Mouse (Mus musculus): ENCODE results near the gene Eml6. TPM values are rescaled to one million over a fixed set of nuclear protein-coding genes. Genes with fewer than 3 reads are reported as not detected.
"Not testable (repeated sequence)": the region's sequence is repeated elsewhere in the genome, so short reads cannot be mapped to it uniquely, and the experiment has no call there.

Gene Eml6
- total RNA-seq (2021) = 1 to 10 TPM; 3.6 to 3.8 TPM
- long read RNA-seq, experiment 1, partial matches to known transcripts = 0 of 3 reads
- long read RNA-seq, experiment 1, other reads (novel, unspliced or antisense) = 3 of 3 reads
- long read RNA-seq, experiment 2, partial matches to known transcripts = 5 of 5 reads
- long read RNA-seq, experiment 2, other reads (novel, unspliced or antisense) = 0 of 5 reads

DNA sequence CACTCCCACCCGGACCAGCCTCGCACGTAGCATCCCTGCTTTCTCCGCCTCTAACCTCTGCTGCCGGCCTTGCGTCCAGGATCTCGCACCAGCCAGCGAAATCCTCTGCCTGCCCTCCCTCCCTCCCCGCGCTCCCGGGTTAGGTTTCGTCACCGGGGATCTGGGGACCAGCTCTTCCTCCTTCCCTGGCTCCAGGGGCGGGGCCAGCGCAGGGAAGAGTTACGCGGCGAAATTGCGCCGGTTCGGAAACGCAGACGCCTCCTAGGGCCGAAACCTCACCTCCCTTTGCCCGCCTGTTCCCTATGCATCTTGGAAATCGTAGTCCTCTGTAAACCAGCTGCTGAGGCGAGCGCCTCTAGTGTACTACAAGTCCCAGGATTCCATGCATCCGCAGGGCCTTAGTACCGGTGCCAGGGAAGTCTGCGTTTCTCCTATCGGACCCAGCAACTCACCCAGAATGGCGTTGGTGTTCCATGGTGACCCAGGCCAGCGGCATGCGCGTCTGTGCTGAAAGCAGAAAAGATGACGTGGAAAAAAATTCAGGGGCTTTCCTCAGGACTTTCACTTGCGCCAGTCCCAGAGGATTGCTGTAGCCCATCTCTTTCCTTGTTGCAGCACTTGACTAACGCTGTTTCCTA, at the start of gene Eml6:
Gene Eml6 (minus strand): TSS at position 199 of the 638 bp plus-strand sequence.
- peak; percentile 88 to 90 for DNase-seq (ENCODE audit: low spot score in 2 of 2)

GRCm38 (mm10) chr11:30057299-30057698, 31.5 kb upstream of the Eml6 start:
- no peak for DNase-seq (ENCODE audit: low spot score in 2 of 2)

- no peak for DNase-seq (ENCODE audit: low spot score in 2 of 2)
Measured at GRCm38 (mm10) chr11:30025144-30025543, 689 bp downstream of the Eml6 start.

DNA sequence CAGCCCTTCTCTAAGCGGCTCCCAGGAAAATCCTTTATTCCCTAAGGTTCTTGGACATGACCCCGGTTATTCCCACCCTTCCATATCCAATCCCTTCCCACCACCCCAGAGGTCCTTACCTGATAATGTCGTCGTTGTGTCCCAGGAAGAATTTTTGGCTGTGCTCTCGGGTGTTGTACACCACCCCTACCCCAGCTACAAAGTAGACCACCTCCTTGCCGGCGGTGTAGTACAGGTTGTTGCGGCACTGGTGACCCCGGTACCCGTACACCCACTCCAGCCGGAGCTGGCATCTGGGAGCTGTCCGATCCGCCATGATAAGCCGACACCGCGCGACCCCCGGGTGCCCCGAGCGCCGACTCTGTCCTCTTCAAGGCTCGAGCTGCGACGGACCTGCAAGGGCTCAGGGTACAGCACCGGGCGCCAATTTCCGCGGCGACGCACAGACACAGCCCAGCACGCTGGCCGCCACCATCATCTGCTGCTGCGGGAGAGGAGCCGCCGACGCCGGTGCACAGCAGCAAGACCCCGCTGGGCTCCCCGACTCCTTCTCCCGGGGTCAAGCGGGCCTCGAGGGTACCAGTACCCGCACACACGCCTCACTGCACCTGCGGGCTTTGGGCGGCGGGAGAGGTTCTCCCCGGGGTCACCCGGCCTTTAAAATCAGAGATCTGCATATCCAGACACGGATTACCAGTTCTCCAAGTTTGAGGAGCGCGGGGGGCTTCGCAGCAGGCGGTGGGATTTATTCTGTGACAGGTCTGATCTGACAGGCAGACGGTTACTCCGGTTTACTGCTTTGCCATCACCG, 1.4 kb downstream of the Eml6 start:
- peak; percentile 42 to 46 for DNase-seq (ENCODE audit: low spot score in 2 of 2)

DNA sequence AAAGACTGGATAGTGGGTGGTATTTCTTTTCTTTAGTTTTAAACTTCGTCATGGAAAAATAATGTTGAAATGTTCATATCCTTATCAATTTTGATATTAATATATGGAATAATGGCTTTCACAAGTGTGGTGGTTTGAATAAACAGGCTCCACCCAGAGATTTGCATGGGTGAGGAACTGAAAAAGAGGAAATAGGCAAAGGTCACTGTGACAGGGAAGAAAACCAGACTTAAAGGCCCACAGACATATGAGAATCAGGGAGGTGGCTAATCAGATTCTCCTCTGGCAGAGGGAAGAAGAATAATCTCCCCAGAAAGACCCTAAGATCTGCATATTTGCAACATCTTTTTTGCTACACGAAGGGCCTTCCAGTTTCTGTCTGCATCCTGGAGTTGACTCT, 39.6 kb downstream of the Eml6 start:
- DNase-seq (ENCODE audit: low spot score in 2 of 2) = no peak

GRCm38 (mm10) chr11:29968874-29969273, 57.0 kb downstream of the Eml6 start:
- DNase-seq (ENCODE audit: low spot score in 2 of 2) = no peak

DNA sequence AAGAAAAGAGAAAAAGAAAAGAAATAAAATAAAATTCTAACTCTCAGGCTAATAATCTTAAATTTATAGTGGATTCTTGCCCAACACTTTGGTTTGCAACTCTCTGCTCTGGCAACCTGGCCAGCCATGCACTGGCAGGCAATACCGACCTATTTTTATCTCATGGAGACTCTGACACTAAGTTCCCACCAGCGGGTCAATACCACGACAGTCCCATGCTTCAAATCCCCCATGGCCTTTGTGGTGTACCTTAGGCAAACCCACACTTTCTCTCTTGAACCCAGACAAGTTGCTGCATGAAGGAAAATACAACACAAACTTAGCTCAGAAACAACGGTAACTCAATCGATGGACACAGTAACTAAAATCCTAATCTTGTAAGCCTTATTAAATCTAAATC, 66.5 kb downstream of the Eml6 start:
- DNase-seq (ENCODE audit: low spot score in 2 of 2) = no peak

- no peak for DNase-seq (ENCODE audit: low spot score in 2 of 2)
Measured at GRCm38 (mm10) chr11:29944661-29945060, 81.2 kb downstream of the Eml6 start.

DNA sequence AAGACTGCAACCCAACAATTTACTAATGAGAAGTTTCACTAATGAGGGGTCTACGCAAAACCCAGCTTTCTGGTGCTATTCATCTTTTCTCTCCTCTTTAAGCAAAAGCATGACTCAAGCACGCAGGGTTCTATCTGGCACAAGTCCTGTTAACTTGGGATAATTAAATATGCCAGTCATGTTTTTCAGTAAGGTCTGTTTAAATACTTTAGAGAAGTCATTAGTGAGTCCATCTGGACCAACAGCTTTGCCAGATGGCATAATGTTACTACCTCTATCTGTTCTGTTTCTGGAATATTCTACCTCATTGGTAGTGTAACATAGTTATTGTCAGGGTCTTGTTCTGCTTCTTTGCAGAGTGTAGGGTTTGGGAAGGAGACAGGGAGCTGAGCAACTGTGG, 101.5 kb downstream of the Eml6 start:
- DNase-seq (ENCODE audit: low spot score in 2 of 2) = no peak

DNA sequence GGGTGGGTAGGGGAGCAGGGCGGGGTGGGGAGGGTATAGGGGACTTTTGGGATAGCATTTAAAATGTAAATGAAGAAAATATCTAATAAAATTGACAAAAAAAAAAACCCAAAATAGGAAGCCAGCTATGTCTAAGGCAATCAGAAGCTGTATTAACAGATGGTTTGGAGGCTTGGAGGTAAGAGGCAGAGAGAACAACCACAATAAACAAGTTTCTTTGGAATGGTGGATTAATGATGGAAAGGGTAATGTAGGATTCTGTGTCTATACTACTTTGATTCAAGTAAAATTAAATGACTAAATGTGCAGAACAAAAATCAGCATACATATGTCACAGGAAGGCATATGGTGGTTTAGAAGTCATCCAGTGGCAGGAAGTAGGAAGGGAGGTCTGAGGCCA, 102.0 kb downstream of the Eml6 start:
- DNase-seq (ENCODE audit: low spot score in 2 of 2) = no peak

- no peak for DNase-seq (ENCODE audit: low spot score in 2 of 2)
Measured at GRCm38 (mm10) chr11:29913180-29913579, 112.7 kb downstream of the Eml6 start.

GRCm38 (mm10) chr11:29909330-29909729, 116.5 kb downstream of the Eml6 start:
- no peak for DNase-seq (ENCODE audit: low spot score in 2 of 2)

- DNase-seq (ENCODE audit: low spot score in 2 of 2) = peak; percentile 30 to 31
Measured at GRCm38 (mm10) chr11:29885160-29885559, 140.7 kb downstream of the Eml6 start.

- DNase-seq (ENCODE audit: low spot score in 2 of 2) = no peak
Measured at GRCm38 (mm10) chr11:29884355-29884754, 141.5 kb downstream of the Eml6 start.

GRCm38 (mm10) chr11:29883024-29883423, 142.8 kb downstream of the Eml6 start:
- no peak for DNase-seq (ENCODE audit: low spot score in 2 of 2)

DNA sequence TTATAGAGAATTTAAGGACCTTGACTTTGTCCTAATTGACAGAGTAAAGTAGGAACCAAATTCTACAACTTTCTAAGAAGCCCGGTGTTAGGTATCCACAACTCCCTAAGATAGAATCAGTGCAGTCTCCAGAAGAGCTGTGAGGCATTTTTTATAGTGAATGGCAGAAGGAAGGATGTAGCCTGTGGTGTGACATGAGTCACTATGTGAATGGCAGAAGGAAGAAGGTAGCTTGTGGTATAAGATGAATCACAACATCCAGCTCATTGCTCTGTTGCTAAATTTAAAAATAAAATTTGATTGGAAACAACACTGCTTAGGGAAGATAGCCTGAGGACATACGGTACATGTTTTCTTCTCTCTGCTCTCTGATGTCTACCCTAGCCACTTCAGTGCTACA, 146.2 kb downstream of the Eml6 start:
- DNase-seq (ENCODE audit: low spot score in 2 of 2) = no peak

GRCm38 (mm10) chr11:29877981-29878380, 147.9 kb downstream of the Eml6 start:
- no peak for DNase-seq (ENCODE audit: low spot score in 2 of 2)

- DNase-seq (ENCODE audit: low spot score in 2 of 2) = no peak
Measured at GRCm38 (mm10) chr11:29877280-29877679, 148.6 kb downstream of the Eml6 start.

DNA sequence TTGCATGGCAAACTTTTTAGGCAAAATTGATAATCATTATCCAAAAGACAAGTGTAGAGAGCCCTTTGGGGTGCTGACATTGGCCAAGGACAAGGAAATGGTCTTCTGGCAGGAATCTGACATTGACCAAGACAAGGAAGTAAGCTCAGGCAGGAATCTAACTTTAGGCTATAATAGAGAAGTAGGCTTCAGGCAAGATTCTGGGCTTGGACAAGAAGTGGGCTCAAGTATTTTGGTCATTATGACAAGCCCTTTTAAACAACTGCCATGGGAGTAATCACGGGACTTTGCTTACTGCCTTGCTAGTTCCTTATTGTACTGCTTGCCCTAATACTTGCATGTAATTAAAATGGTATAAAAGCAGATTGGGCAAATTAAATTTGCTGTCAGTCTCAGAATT, 151.1 kb downstream of the Eml6 start:
- DNase-seq (ENCODE audit: low spot score in 2 of 2) = not testable (repeated sequence)

DNA sequence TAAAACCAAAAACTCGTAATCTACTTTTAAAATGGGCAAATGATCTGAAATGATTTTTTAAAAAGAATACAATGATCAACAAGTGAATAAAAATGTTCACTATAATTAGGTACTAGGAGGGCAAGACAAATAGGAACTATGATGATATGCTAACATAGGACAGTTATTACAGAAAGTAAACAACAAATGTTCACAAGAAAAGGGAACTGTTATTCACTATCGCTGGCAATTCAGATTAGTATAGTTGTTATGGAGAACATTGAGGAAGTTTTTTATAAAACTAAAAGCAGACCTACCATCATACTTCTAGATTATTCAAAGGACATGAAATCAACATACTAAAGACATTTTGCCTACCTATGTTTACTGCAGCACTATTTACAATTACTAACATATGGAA, 155.7 kb downstream of the Eml6 start:
- no peak for DNase-seq (ENCODE audit: low spot score in 2 of 2)

DNA sequence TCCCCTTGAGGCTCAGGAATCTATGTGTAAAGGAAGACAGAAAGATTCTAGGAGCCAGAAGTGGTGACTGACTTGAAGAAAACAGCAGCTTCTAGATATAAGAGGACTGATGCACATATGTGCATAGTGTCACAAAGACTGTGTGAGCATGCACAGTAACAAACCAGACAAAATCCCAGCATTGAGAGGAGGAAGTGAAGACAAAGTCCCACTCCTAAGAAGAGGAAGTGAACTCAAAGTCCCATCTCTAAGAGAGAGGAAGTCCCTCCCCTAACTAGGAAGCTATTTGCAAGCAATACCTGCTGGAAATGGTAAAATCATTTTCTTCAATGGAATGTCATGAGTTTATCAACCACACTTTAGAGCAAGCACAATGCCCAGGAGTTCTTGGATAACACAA, 161.6 kb downstream of the Eml6 start:
- DNase-seq (ENCODE audit: low spot score in 2 of 2) = no peak

GRCm38 (mm10) chr11:29861750-29862397, 164.0 kb downstream of the Eml6 start:
- peak; percentile 31 to 35 for DNase-seq (ENCODE audit: low spot score in 2 of 2)
